Mouse (Mus musculus): ENCODE measurements around the gene Lbh. TPM values are rescaled to one million over a fixed set of nuclear protein-coding genes. Genes with fewer than 3 reads are reported as not detected.

Lbh gene
- total RNA-seq, 2 experiments from 2014 or later, result 339 to 436 TPM

GRCm38 (mm10) chr17:72936336-72936735 lies 18.2 kb downstream of the Lbh start:
- intact Hi-C loops (cut with DNase I), result loop anchor here (5.0 kb wide), 1 partner anchor 36 kb away; no protein-coding TSS in a partner anchor
- DNase-seq, result no peak

- intact Hi-C loops (cut with DNase I), result loop anchor here (5.0 kb wide), 1 partner anchor 35 kb away; no protein-coding TSS in a partner anchor
- DNase-seq, result no peak
Observed at GRCm38 (mm10) chr17:72937204-72937603, 19.1 kb downstream of the Lbh start.

GRCm38 (mm10) chr17:72938026-72938795 lies 20.1 kb downstream of the Lbh start:
- no peak for DNase-seq
- intact Hi-C loops (cut with DNase I), result loop anchor here (5.0 kb wide), 1 partner anchor 34 kb away; no protein-coding TSS in a partner anchor

- no peak for DNase-seq
- intact Hi-C loops (cut with DNase I), result loop anchor here (5.0 kb wide), 1 partner anchor 33 kb away; no protein-coding TSS in a partner anchor
Observed at GRCm38 (mm10) chr17:72938871-72939568, 20.9 kb downstream of the Lbh start.

- no peak for DNase-seq
- intact Hi-C loops (cut with DNase I), result loop anchor here (5.0 kb wide), 1 partner anchor 33 kb away; no protein-coding TSS in a partner anchor
Observed at GRCm38 (mm10) chr17:72939569-72939899, 21.4 kb downstream of the Lbh start.

- no peak for DNase-seq
- intact Hi-C loops (cut with DNase I), result no loop called here
Observed at GRCm38 (mm10) chr17:72944368-72944767, 26.3 kb downstream of the Lbh start.

GRCm38 (mm10) chr17:72947111-72947859 lies 29.2 kb downstream of the Lbh start:
- no peak for DNase-seq
- intact Hi-C loops (cut with DNase I), result no loop called here

- intact Hi-C loops (cut with DNase I), result no loop called here
- DNase-seq, result no peak
Observed at GRCm38 (mm10) chr17:72948119-72948518, 30.0 kb downstream of the Lbh start.

GRCm38 (mm10) chr17:72949247-72949701 lies 31.2 kb downstream of the Lbh start:
- intact Hi-C loops (cut with DNase I), result no loop called here
- DNase-seq, result no peak

GRCm38 (mm10) chr17:72951331-72951730 lies 33.2 kb downstream of the Lbh start:
- DNase-seq, result no peak
- intact Hi-C loops (cut with DNase I), result loop anchor here (2.0 kb wide), 1 partner anchor 13 kb away; no protein-coding TSS in a partner anchor

- DNase-seq, result no peak
- intact Hi-C loops (cut with DNase I), result no loop called here
Observed at GRCm38 (mm10) chr17:72953811-72954685, 35.9 kb downstream of the Lbh start.

GRCm38 (mm10) chr17:72955534-72955933 lies 37.4 kb downstream of the Lbh start:
- intact Hi-C loops (cut with DNase I), result no loop called here
- no peak for DNase-seq

GRCm38 (mm10) chr17:72957016-72957415 lies 38.9 kb downstream of the Lbh start:
- intact Hi-C loops (cut with DNase I), result no loop called here
- DNase-seq, result no peak

GRCm38 (mm10) chr17:72958886-72959285 lies 40.8 kb downstream of the Lbh start:
- no peak for DNase-seq
- intact Hi-C loops (cut with DNase I), result no loop called here

GRCm38 (mm10) chr17:72959497-72960039 lies 41.5 kb downstream of the Lbh start:
- no peak for DNase-seq
- intact Hi-C loops (cut with DNase I), result no loop called here

GRCm38 (mm10) chr17:72960243-72960642 lies 42.1 kb downstream of the Lbh start:
- no peak for DNase-seq
- intact Hi-C loops (cut with DNase I), result no loop called here

GRCm38 (mm10) chr17:72960873-72961272 lies 42.8 kb downstream of the Lbh start:
- intact Hi-C loops (cut with DNase I), result no loop called here
- no peak for DNase-seq

GRCm38 (mm10) chr17:72961953-72962630 lies 44.0 kb downstream of the Lbh start:
- intact Hi-C loops (cut with DNase I), result no loop called here
- DNase-seq, result no peak

GRCm38 (mm10) chr17:72965687-72966086 lies 47.6 kb downstream of the Lbh start:
- DNase-seq, result no peak
- intact Hi-C loops (cut with DNase I), result loop anchor here (2.0 kb wide), 1 partner anchor 15 kb away; no protein-coding TSS in a partner anchor

Data from heart, postnatal 36 days (tissue).